Mouse (Mus musculus) small intestine, adult 2 months (tissue): ENCODE data around the gene Appl1. TPM values are rescaled to one million over a fixed set of nuclear protein-coding genes. Genes with fewer than 3 reads are reported as not detected.

Experiments used
- H3K27ac ChIP-seq: fragments of 200-500 bp; 2 replicates; pipeline ENCODE4 v1.5.1; 2012; ENCODE audit warnings: low read depth, low read length, control low read depth, inconsistent platforms; ENCODE audit not compliant: insufficient read depth
- H3K27me3 ChIP-seq: fragments of 200-500 bp; 2 replicates; pipeline ENCODE4 v1.6.1; 2012; ENCODE audit warnings: mild to moderate bottlenecking, moderate library complexity, low read length, inconsistent platforms; ENCODE audit not compliant: control insufficient read depth, insufficient read depth
- H3K36me3 ChIP-seq: fragments of 200-500 bp; 2 replicates; pipeline ENCODE4 v1.6.1; 2012; ENCODE audit warnings: mild to moderate bottlenecking, low read length, control low read depth, inconsistent platforms; ENCODE audit not compliant: control insufficient read depth, insufficient read depth
- H3K4me1 ChIP-seq: fragments of 200-500 bp; 2 replicates; pipeline ENCODE4 v1.6.1; 2012; ENCODE audit warnings: low read length, inconsistent platforms, mixed read lengths; ENCODE audit not compliant: control insufficient read depth, insufficient read depth, insufficient read length
- H3K4me3 ChIP-seq: fragments of 200-500 bp; 2 replicates; pipeline ENCODE4 v1.5.1; 2012; ENCODE audit warnings: low read depth, mild to moderate bottlenecking, control low read depth, inconsistent platforms, low read length, moderate library complexity
- CTCF ChIP-seq: fragments of 200-500 bp; IDR thresholded peaks from 2 replicates; pipeline ENCODE4 v1.5.1; 2012; ENCODE audit warnings: low read depth, mild to moderate bottlenecking, control low read depth, inconsistent platforms, low read length, moderate library complexity, mixed read lengths; ENCODE audit not compliant: insufficient replicate concordance, insufficient read length; ENCODE audit errors: extremely low read depth
- POLR2A ChIP-seq: fragments of 200-500 bp; IDR thresholded peaks from 2 replicates; pipeline ENCODE4 v1.6.1; 2012; ENCODE audit warnings: low read depth, mild to moderate bottlenecking, control low read depth, inconsistent platforms, low read length, moderate library complexity
- WGBS: fragments of 180-500 bp; shearing (Covaris S2); methylation state at CpG from one replicate; pipeline ENCODE4 v1.1.7; 2018; 5-methylcytosine and 5-hydroxymethylcytosine counted together
- polyA plus RNA-seq: library from polyadenylated mRNA; depleted of rRNA; stranded (reverse); fragments of >200 nt; gene quantifications from 2 replicates; pipeline ENCODE4 v1.2.3, GENCODE M21; 2012; rRNA removed

Appl1 gene
- polyA plus RNA-seq, 1 experiment = 1.3 TPM

DNA sequence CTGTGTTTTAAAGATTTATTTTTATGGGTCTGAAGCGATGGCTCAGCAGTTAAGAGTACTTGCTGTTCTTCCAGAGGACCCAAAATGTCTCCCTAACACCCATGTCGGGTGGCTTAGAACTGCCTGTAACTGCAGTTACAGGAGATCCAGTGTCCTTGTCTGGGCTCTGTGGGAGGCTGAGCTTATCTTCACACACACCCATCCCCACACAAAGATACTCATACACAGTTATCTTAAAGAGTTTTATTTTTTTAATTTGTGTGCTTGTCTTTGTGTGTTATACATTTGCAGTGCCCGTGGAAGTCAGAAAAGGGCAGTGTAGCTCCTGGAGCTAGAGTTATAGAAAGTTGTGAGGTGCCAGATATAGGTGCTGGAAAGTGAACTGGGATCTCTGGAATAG is 80.3 kb downstream of the Appl1 start:
- WGBS = 80% methylated on average over 3 of the region's 3 CpGs
- H3K27ac ChIP-seq = no peak overlapping the region
- peaks cover 6% of the 10 kb centered on the region; the same call in 1 of the 2 replicates for H3K4me1 ChIP-seq
- H3K4me3 ChIP-seq = no peak overlapping the region
- no peak for TF ChIP-seq POLR2A
- no peak for TF ChIP-seq CTCF
- H3K27me3 ChIP-seq = no peaks in the 10 kb centered on the region
- no peaks in the 10 kb centered on the region for H3K36me3 ChIP-seq

GRCm38 (mm10) chr14:26887244-26887643 is 83.8 kb downstream of the Appl1 start:
- Histone ChIP-seq H3K4me1 (peaks cover 6% of the 10 kb centered on the region; the same call in 1 of the 2 replicates), H3K36me3 (no peaks in the 10 kb centered on the region), H3K27ac (no peak overlapping the region), H3K4me3 (no peak overlapping the region), H3K27me3 (no peaks in the 10 kb centered on the region)
- no peak for TF ChIP-seq POLR2A
- no peak for TF ChIP-seq CTCF
- 30% methylated on average over 3 of the region's 3 CpGs for whole genome bisulfite sequencing

GRCm38 (mm10) chr14:26881700-26882099 is 89.3 kb downstream of the Appl1 start:
- peaks cover 6% of the 10 kb centered on the region; the same call in 1 of the 2 replicates for H3K4me1 ChIP-seq
- no peak overlapping the region for H3K4me3 ChIP-seq
- H3K36me3 ChIP-seq = no peaks in the 10 kb centered on the region
- no peaks in the 10 kb centered on the region for H3K27me3 ChIP-seq
- 50% methylated on average over 5 of the region's 5 CpGs for whole genome bisulfite sequencing
- no peak overlapping the region for H3K27ac ChIP-seq
- no peak for TF ChIP-seq POLR2A
- no peak for TF ChIP-seq CTCF

DNA sequence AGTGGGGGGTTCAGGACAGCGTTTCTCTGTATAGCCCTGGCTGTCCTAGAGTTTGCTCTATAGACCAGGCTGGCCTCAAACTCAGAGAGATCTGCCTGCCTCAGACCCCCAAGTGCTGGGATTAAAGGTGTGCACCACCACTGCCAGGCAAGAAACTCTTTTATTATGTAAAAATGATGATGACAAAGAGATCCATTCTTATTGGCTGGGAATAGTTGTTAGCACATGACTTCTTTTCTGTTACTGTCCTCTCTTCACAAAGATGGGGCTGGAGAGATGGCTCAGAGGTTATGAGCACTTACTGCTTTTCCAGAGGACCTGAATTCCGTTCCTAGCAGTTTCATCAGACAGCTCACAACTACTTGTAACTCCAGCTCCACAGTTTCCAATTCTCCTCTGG is 91.1 kb downstream of the Appl1 start:
- H3K27me3 ChIP-seq = no peaks in the 10 kb centered on the region
- no peak overlapping the region for H3K27ac ChIP-seq
- no peaks in the 10 kb centered on the region for H3K36me3 ChIP-seq
- 75% methylated on average over 2 of the region's 2 CpGs for WGBS
- H3K4me3 ChIP-seq = no peak overlapping the region
- H3K4me1 ChIP-seq = peaks cover 4% of the 10 kb centered on the region; the same call in 1 of the 2 replicates
- TF ChIP-seq POLR2A (no peak), CTCF (no peak)

DNA sequence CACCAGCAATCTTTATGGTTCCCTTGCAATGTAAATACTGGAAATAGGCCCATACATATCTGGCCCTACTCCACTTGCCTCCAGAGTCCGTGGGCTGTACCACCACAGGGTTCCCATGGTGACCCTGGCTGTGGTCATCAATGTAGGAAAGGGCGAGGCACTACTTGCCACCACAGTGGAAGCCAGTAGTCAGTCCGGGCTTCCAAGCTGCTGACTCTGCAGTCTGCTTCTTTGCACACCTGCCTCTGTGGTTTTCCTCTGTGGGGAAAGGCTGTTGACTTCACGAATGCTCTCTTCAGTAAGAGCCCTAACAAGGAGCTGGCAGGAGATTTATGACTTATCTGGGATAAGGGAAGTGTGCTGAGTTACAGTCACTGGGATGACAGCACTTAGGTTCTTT is 92.3 kb downstream of the Appl1 start:
- 0 out of 2 replicates have a peak overlapping the region, but pooled peaks have one; percentile 14 for H3K27ac ChIP-seq
- H3K4me3 ChIP-seq = no peak overlapping the region
- no peaks in the 10 kb centered on the region for H3K27me3 ChIP-seq
- H3K36me3 ChIP-seq = no peaks in the 10 kb centered on the region
- 25% methylated on average over 4 of the region's 4 CpGs for WGBS
- TF ChIP-seq POLR2A (no peak), CTCF (no peak)
- H3K4me1 ChIP-seq = peaks cover 4% of the 10 kb centered on the region; the same call in 1 of the 2 replicates

Other genes with a start within 250 kb of the Appl1 start
- not detected in 2 replicates for gene Asb14, start 76.7 kb downstream of the Appl1 start, polyA plus RNA-seq
- not detected in 2 replicates for gene Hesx1, start 23.2 kb upstream of the Appl1 start, polyA plus RNA-seq
- gene Il17rd, start 67.7 kb upstream of the Appl1 start, polyA plus RNA-seq = 0.94 and 1.8 TPM in 2 replicates
- gene Arhgef3, start 143.7 kb upstream of the Appl1 start, polyA plus RNA-seq = 3.0 and 7.0 TPM in 2 replicates